Mouse (Mus musculus) midbrain, postnatal 0 days (tissue): ENCODE data around the gene Igfbp6. TPM values are rescaled to one million over a fixed set of nuclear protein-coding genes. Genes with fewer than 3 reads are reported as not detected.
"Not testable (repeated sequence)": the region's sequence is repeated elsewhere in the genome, so short reads cannot be mapped to it uniquely, and the experiment has no call there.

Source experiments
- ATAC-seq: fragments of 200-750 bp; cut with Nextera tagmentation; 2 replicates; pipeline ENCODE4 v1.8.0; 2017; ENCODE audit warnings: moderate number of reproducible peaks, mild to moderate bottlenecking, moderate TSS enrichment, moderate library complexity; ENCODE audit not compliant: low FRiP score
- DNase-seq: peaks from one replicate; pipeline ENCODE4 v3.0.0-alpha.2; 2015; ENCODE audit warnings: low spot score
- H3K27ac ChIP-seq: fragments of 300-500 bp; sonication (generic); 2 replicates; pipeline ENCODE4 v1.5.1; 2014; ENCODE audit warnings: low read depth, mild to moderate bottlenecking, low read length, mixed read lengths
- H3K27me3 ChIP-seq: fragments of 300-500 bp; sonication (generic); 2 replicates; pipeline ENCODE4 v1.6.1; 2014; ENCODE audit warnings: low read length, control low read depth, mixed read lengths; ENCODE audit not compliant: insufficient read depth
- H3K36me3 ChIP-seq: fragments of 300-500 bp; sonication (generic); 2 replicates; pipeline ENCODE4 v1.6.1; 2014; ENCODE audit warnings: low read length, control low read depth, mixed read lengths; ENCODE audit not compliant: insufficient read depth
- H3K4me1 ChIP-seq: fragments of 300-500 bp; sonication (generic); 2 replicates; pipeline ENCODE4 v1.6.1; 2014; ENCODE audit warnings: mild to moderate bottlenecking, control low read depth, antibody characterized with exemption, low read length, mixed read lengths; ENCODE audit not compliant: insufficient read depth
- H3K4me2 ChIP-seq: fragments of 300-500 bp; sonication (generic); 2 replicates; pipeline ENCODE4 v1.6.1; 2014; ENCODE audit warnings: low read depth, mild to moderate bottlenecking, low read length, mixed read lengths; ENCODE audit not compliant: poor library complexity, severe bottlenecking
- H3K4me3 ChIP-seq: fragments of 300-500 bp; sonication (generic); 2 replicates; pipeline ENCODE4 v1.5.1; 2014; ENCODE audit warnings: low read depth, mild to moderate bottlenecking, low read length, moderate library complexity
- H3K9ac ChIP-seq: fragments of 300-500 bp; sonication (generic); replicated peaks from 2 replicates; pipeline ENCODE4 v1.6.1; 2014; ENCODE audit warnings: mild to moderate bottlenecking, low read length, moderate library complexity, mixed read lengths; ENCODE audit not compliant: poor library complexity, severe bottlenecking
- H3K9me3 ChIP-seq: fragments of 300-500 bp; sonication (generic); 2 replicates; pipeline ENCODE4 v1.6.1; 2016; ENCODE audit warnings: low read length, control low read depth
- CTCF ChIP-seq: IDR thresholded peaks from 2 replicates; pipeline ENCODE4 v1.5.1; 2016; ENCODE audit warnings: antibody characterized with exemption, mild to moderate bottlenecking
- WGBS: fragments of 180-500 bp; shearing (Covaris S2); extraction: QIAGEN DNeasy Blood & Tissue Kit; methylation state at CpG from one replicate; pipeline ENCODE4 v1.1.7; 2014; 5-methylcytosine and 5-hydroxymethylcytosine counted together
- polyA plus RNA-seq: library from polyadenylated mRNA; unstranded; fragments of >200 nt; fragmentation: Nextera tagmentation; extraction: Ambion mirVana; gene quantifications from 2 replicates; pipeline ENCODE4 v1.2.1, GENCODE M21; 2015
- total RNA-seq: library from RNA; depleted of rRNA; stranded (reverse); fragments of >200 nt; gene quantifications from 2 replicates; pipeline ENCODE4 v1.2.3, GENCODE M21; 2014

Gene Igfbp6
- total and polyA plus RNA-seq, 2 experiments from 2014 or later: 9.9 to 13.6 TPM

GRCm38 (mm10) chr15:102147674-102148402, 3.7 kb downstream of the Igfbp6 start:
- no peak for TF ChIP-seq CTCF
- Histone ChIP-seq H3K9ac (no peak overlapping the region), H3K4me2 (no peak overlapping the region), H3K9me3 (no peaks in the 10 kb centered on the region), H3K36me3 (no peaks in the 10 kb centered on the region), H3K27ac (no peak overlapping the region), H3K4me3 (no peak overlapping the region), H3K27me3 (peaks cover 26% of the 10 kb centered on the region), H3K4me1 (no peaks in the 10 kb centered on the region)
- 73% methylated on average over 16 of the region's 16 CpGs for WGBS
- ATAC-seq (no peak), DNase-seq (no peak)

DNA sequence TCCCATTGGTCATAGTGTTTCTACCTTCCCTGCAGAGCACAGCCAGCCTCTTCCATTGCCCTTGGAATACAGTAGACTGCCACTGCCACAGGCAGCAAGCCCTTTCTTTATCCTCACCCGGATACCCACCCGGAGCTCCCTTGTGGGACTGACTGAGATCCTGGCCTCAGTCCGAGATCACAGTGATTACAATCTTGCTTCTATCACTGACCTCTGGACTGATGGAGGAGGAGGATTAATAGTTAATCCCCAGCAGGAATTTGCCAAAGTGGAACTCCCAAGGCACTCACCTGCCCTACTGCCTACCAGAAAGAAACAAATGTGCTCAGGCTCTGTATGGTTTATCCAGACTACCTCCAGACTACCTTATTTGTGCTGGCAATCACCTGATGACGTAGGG, 5.4 kb downstream of the Igfbp6 start:
- H3K36me3 ChIP-seq: no peaks in the 10 kb centered on the region
- no peak overlapping the region for H3K4me3 ChIP-seq
- H3K4me2 ChIP-seq: no peak overlapping the region
- no peak for DNase-seq
- H3K9ac ChIP-seq: no peak overlapping the region
- H3K27ac ChIP-seq: no peak overlapping the region
- peaks cover 15% of the 10 kb centered on the region; the same call in 1 of the 2 replicates for H3K27me3 ChIP-seq
- no peak for ATAC-seq
- no peak for TF ChIP-seq CTCF
- 68% methylated on average over 4 of the region's 4 CpGs for WGBS
- no peaks in the 10 kb centered on the region for H3K4me1 ChIP-seq
- no peaks in the 10 kb centered on the region for H3K9me3 ChIP-seq

GRCm38 (mm10) chr15:102150301-102151135, 6.4 kb downstream of the Igfbp6 start, which contains the start of gene Soat2:
Soat2 (plus strand) TSS chr15:102150526.
- WGBS: 64% methylated on average over 19 of the region's 20 CpGs
- H3K27ac ChIP-seq: no peak within 1 kb of the TSS
- H3K4me2 ChIP-seq: no peak within 1 kb of the TSS
- H3K4me1 ChIP-seq: no peaks in the 10 kb centered on the region
- H3K9ac ChIP-seq: no peak within 1 kb of the TSS
- no peak for DNase-seq
- no peaks in the 10 kb centered on the region for H3K36me3 ChIP-seq
- TF ChIP-seq CTCF: no peak
- no peak within 1 kb of the TSS for H3K4me3 ChIP-seq
- no peaks in the 10 kb centered on the region for H3K9me3 ChIP-seq
- H3K27me3 ChIP-seq: peaks cover 6% of the 10 kb centered on the region; the same call in 1 of the 2 replicates
- no peak for ATAC-seq

- Histone ChIP-seq H3K4me2 (no peak overlapping the region), H3K9ac (no peak overlapping the region), H3K36me3 (no peaks in the 10 kb centered on the region), H3K9me3 (no peaks in the 10 kb centered on the region), H3K27me3 (no peaks in the 10 kb centered on the region), H3K27ac (no peak overlapping the region), H3K4me1 (peaks cover 5% of the 10 kb centered on the region; the same call in 1 of the 2 replicates), H3K4me3 (no peak overlapping the region)
- DNase-seq (no peak), ATAC-seq (no peak)
- no peak for TF ChIP-seq CTCF
- WGBS: 30% methylated on average over 4 of the region's 4 CpGs
Observed at GRCm38 (mm10) chr15:102152646-102153045, 8.5 kb downstream of the Igfbp6 start.

DNA sequence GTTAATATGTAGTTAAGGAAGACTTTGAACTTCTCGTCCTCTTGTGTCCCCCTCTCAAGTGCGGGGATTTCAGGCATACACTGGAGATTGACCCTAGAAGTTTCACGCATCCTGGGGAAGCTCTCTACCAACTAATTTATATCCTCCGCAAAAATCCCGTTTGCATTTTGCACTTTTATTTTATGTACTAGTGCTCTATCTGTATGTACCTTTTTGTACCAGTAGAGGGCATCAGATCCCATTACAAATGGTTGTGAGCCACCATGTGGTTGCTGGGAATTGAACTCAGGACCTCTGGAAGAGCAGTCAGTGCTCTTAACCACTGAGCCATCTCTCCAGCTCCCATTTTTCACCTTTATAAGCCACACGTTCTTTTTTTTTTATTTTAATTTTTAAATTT, 10.8 kb downstream of the Igfbp6 start:
- 93% methylated on average over 6 of the region's 6 CpGs for WGBS
- H3K4me3 ChIP-seq, H3K4me2 ChIP-seq, H3K27me3 ChIP-seq, H3K9me3 ChIP-seq, H3K4me1 ChIP-seq, ATAC-seq, H3K9ac ChIP-seq, H3K36me3 ChIP-seq, DNase-seq, H3K27ac ChIP-seq: not testable (repeated sequence)
- TF ChIP-seq CTCF: peak; percentile 20; the same call in 1 of the 2 replicates

DNA sequence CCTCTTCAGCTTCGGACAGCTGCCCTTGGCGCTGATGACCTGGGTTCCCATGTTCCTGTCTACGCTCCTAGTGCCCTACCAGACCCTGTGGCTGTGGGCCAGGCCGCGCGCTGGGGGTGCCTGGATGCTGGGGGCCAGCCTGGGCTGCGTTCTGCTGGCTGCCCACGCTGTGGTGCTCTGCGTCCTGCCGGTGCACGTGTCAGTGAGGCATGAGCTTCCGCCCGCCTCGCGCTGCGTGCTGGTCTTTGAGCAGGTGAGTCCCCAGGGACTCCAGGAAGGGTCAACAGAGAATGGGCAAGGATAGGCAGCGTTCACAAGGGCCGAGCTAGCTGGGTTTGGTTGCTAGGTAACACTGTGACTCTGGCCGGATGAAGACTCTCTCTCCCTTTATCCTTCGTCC, 12.7 kb downstream of the Igfbp6 start:
- Histone ChIP-seq H3K27ac (no peak overlapping the region), H3K27me3 (no peaks in the 10 kb centered on the region), H3K4me3 (no peak overlapping the region), H3K36me3 (no peaks in the 10 kb centered on the region), H3K4me1 (peaks cover 6% of the 10 kb centered on the region; the same call in 1 of the 2 replicates), H3K4me2 (no peak overlapping the region), H3K9me3 (no peaks in the 10 kb centered on the region), H3K9ac (no peak overlapping the region)
- peak; percentile 31; the same call in 1 of the 2 replicates for ATAC-seq
- TF ChIP-seq CTCF: 0 out of 2 replicates have a peak, but pooled peaks have one; percentile 7
- peak; percentile 55 for DNase-seq
- WGBS: 22% methylated on average over 20 of the region's 20 CpGs
